Mouse (Mus musculus): ENCODE measurements around the gene Prpf18.
A peak's percentile ranks its signal among the peaks of the same experiment; 100 is the strongest.
"Not testable (repeated sequence)": the region's sequence is repeated elsewhere in the genome, so short reads cannot be mapped to it uniquely, and the experiment has no call there.

The Prpf18 gene

DNA sequence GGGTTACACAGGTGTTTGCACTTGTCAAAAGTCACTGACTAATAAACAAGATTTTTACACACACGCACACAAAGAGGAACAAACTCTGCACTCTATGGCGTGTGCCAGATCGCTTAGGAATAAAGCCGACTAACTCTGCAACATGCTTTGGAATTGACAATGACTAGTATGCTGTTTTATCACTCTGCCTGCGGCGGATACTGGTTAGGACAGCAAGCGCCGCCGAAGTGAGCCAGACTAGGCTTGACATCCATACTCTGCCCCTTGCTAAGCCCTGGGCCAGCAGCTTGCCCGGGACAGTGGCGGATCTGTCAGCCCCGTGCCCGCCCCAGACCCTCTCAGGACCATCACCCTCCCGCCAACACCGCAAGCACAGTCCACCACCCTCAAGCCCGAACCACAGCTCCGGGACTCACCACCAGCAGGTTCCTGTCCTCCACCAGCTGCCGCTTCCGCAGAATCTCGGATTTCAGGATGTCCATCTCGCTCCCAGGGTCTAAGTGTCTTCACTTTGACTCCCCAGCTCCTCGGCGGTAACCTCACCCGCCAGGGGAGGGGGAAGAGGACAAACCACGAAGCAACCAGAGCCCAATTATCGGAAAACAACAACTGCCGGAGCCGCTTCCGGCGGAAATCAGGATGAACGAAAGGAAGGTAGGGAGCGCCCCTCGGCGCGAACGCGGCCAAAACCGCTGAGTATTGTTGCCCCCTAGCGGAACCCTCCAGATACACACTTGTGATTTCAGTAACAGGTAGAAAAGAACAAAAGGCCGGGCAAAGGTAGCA, at the start of gene Prpf18:
TSS of gene Prpf18 (minus strand) at position 614 of the 786 bp plus-strand sequence.
- peak; percentile 94 for DNase-seq (ENCODE audit: low read depth)

- no peak for DNase-seq (ENCODE audit: low read depth)
These were observed 28.0 kb upstream of the Prpf18 start for GRCm38 (mm10) chr2:4679886-4680285.

DNA sequence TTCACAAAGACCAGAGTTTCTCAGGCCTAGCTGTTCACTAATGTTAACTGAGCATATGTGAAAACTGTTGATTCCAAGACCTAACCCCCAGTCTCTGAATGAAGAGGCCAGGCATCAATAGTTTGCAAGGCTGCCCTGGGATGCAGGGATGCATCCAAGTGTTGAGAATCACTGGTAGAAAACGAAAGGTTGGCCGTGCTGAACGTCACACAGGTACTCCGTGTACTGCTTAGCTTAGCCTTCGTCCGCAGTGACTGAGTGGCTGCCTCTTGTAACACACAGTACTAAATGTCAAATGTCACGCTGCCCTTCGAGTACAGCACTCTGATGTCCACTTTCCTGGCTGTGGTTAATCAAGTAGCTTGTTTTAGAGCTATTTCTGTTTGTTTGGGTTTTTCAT, 19.7 kb upstream of the Prpf18 start:
- no peak for DNase-seq (ENCODE audit: low read depth)

- no peak for DNase-seq (ENCODE audit: low read depth)
These were observed 17.8 kb upstream of the Prpf18 start for GRCm38 (mm10) chr2:4669701-4670100.

DNA sequence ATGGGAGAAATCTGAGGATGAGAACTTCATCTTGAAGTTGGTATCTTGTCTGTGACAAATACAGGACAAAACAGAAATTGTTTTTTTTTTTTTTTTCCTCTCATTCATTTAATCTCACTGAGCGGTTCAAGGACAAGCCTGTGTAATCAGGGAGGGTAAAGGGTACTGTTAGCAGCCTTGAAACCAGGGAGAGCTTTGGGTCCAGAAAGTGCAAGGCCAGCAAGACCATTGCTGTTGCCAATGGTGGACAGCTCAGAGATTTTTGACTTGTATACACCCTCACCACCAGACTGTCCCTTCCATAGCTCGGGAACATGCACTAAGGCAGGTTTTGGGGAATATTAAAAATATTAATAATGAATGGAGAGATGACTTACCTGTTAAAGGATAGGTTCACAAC, 16.7 kb upstream of the Prpf18 start:
- DNase-seq (ENCODE audit: low read depth) = no peak

GRCm38 (mm10) chr2:4660677-4661076, 8.8 kb upstream of the Prpf18 start:
- no peak for DNase-seq (ENCODE audit: low read depth)

GRCm38 (mm10) chr2:4649646-4650045, 2.3 kb downstream of the Prpf18 start:
- peak; percentile 6 for DNase-seq (ENCODE audit: low read depth)

- no peak for DNase-seq (ENCODE audit: low read depth)
These were observed 3.8 kb downstream of the Prpf18 start for GRCm38 (mm10) chr2:4648094-4648493.

DNA sequence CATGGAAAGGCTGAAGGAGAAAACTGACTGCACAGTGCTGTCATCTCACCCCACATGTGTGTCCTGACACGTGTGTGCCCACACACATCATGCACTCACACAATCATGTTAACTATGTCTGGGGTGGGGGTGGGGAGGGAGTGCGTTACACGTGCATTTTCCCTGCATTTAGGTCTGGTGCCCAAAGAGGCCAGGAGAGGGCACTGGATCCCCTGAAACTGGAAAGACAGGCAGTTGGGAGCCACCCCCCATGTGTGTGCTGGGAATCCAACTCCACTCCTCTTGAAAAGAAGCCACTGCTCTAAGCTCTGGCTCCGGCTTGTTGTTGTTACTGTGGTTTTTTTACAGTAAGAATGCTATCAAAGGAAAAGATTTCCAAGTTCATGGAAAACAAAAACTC, 6.8 kb downstream of the Prpf18 start:
- no peak for DNase-seq (ENCODE audit: low read depth)

- no peak for DNase-seq (ENCODE audit: low read depth)
These were observed 13.7 kb downstream of the Prpf18 start for GRCm38 (mm10) chr2:4638189-4638588.

DNA sequence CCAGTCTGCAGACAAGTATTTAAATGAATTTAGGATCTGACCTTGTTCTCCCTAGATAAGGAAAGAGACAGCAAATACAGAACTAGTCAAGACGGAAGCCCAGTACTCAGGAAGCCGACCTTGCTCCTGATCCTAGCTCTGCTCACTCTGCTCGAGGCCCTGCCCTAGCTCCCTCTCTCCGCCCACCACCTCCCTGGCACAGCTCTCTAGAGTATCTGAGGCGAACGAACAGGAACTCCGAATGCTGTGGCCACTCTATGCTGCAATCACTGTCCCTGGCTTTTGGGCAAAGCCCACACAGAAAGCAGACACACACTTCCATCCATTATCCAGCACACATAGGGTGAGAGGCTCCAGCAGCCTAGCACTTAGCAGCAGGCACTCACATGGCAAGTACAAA, 15.3 kb downstream of the Prpf18 start:
- no peak for DNase-seq (ENCODE audit: low read depth)

- no peak for DNase-seq (ENCODE audit: low read depth)
These were observed 16.1 kb downstream of the Prpf18 start for GRCm38 (mm10) chr2:4635804-4636203.

GRCm38 (mm10) chr2:4630197-4630835, 21.6 kb downstream of the Prpf18 start:
- DNase-seq (ENCODE audit: low read depth) = no peak

DNA sequence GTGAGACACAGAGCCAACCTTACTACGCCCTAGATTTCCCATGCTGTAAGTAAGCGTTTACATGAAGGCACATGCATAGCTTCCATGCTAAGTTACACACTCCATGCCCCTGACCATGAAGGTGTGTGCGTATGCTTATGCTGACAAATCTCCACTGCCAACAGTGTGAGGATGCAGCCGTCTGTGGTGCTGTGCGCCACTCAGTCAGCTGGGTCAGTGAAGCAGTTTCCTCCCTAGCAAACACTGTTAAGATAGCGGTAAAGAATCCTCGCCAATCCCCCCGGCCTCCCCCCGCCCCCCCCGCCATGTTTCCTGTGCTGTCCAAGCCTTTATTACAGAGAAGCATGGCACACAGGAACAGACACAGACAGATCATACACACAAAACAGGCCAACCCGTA, 22.4 kb downstream of the Prpf18 start:
- no peak for DNase-seq (ENCODE audit: low read depth)

DNA sequence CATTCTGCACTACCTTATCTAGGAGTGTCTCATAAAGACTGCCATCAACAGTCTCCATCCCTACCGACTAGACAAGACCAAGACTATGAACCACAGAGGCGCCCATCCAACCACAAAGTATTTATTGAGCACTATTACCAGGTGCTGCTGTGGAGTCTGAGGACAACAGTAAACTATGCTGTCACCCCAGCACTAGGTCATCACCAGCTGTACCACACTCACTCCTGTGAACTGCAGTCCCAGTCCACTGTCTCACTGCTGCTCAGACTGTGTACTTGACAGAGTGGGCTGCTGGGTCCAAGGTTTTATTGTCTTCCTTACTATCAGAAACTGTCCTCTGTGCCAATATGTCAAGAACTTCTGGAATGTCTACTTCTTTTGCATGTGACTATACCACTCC, 23.0 kb downstream of the Prpf18 start:
- no peak for DNase-seq (ENCODE audit: low read depth)

- DNase-seq (ENCODE audit: low read depth) = no peak
These were observed 25.0 kb downstream of the Prpf18 start for GRCm38 (mm10) chr2:4626911-4627310.

DNA sequence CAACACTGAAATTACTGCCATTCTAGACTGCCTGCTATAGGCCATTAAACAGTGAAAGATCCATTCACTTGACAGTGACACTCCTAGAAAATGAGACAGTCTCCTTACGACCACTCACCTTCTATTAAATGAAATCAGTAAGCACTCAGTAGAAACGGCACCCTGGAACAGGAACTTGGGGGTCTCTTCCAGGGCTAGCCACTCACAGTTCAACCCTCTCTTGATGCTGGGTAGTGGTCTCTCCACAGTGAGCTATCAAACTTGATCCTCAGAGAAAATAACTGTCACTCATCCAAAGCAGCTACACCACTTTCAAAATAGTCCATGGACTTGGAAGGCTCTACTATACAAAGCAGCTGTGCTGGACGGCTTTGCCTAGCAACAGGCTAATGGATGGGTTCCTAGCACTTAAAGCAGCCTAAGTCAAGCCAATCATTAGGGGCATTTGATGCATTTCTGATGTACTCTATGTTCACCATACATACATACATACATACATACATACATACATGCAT, 30.4 kb downstream of the Prpf18 start:
- DNase-seq (ENCODE audit: low read depth) = no peak

DNA sequence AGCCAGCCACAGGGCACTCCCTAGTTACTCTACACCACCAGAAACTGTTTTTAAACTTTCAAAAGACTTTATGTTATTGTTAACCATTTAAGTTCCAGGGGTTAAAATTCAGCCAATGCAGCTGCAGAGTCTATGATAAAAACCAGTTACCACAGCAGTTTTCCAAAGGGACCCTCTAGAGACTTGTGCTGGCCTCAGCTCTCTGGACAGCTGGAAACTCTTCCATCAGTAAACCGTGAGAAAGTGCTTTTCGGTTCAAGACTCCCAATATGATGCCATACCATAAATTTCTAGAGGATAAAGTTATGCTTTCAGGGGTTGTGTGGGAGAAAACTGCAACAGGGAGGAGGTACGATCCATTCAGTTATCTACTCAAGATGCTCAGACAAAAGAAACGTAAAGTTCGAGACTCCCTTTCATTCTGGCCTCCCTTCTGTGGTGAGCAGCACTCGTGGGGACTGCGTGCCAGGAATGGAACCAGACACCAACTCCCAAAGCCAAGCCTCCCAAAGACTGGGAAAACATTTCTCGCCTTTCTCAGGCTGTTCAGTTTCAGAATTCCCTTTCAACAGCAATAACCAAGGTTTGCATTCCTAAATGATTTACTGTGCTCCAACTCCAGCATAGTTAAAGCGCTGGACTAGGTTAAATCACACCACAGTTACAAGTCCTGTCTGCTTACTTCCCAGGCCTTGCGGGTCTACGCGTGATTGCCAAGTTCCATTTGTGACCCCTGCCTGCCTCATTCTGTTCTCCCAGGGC, 31.1 kb downstream of the Prpf18 start:
- DNase-seq (ENCODE audit: low read depth) = no peak

DNA sequence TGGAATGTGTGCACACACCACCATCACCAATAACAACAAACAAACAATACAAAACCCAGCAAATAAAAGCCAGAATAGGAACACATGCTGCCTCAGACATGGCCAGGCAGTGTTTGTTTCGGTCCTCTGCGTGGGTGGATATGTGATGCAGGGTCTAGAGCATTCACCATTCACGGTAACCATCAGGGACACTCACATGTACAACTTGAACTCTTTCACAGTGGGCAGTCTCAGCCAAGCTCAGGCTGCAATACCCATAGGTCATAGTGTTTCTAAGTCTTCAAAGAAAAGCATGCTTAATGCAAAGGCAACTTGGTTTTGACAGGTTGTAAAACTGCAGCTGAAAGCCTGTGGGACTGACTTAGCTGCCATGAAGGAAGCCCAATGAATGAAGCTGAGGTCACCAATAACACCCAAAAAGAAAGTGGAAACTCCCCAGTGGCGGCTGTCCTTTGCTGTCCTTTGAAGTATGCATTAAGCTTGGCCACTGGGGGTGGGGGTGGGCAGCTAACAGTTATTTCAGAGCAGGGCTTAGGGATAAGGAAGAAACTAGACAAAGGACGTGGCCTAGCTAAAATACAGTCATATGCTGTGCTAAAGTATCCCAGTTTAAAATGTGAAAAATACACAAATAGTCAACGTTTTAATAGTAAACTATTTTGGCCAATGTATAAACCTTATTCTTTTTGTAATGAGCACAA, 31.9 kb downstream of the Prpf18 start:
- no peak for DNase-seq (ENCODE audit: low read depth)

DNA sequence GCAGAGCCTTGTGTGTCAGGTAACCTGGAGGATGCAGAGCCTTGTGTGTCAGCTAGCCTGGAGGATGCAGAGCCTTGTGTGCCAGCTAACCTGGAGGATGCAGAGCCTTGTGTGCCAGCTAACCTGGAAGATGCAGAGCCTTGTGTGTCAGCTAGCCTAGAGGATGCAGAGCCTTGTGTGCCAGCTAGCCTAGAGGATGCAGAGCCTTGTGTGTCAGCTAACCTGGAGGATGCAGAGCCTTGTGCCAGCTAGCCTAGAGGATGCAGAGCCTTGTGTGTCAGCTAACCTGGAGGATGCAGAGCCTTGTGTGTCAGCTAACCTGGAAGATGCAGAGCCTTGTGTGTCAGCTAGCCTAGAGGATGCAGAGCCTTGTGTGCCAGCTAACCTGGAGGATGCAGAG, 32.8 kb downstream of the Prpf18 start:
- not testable (repeated sequence) for DNase-seq (ENCODE audit: low read depth)

GRCm38 (mm10) chr2:4616995-4617394, 34.9 kb downstream of the Prpf18 start:
- no peak for DNase-seq (ENCODE audit: low read depth)

DNA sequence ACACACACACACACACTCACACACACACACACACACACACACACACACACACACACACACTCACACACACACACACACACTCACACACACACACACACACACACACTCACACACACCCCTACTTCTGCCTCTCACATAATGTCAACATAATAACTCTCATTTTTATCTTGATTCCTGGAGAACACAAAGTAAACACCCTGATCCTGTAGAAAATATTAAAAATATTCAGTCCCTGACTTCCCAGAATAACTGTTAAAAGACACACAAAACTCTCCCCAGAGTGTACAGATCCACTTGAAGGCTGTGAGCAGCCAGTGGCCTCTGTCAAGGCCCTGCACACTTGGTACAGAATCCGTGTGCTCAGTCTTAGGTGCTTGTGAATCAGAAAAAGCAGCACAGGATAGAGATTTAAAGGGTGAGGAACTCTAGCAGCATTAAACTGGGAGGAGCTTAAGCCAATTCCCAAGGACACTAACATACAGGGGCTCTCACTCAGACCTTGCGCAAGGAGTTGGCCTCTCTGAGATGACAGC, 36.8 kb downstream of the Prpf18 start:
- no peak for DNase-seq (ENCODE audit: low read depth)

All from naive thymus-derived CD4-positive, alpha-beta T cell, adult 2 months (primary cell).